Mouse (Mus musculus) T-cell, adult 2 months (primary cell): ENCODE measurements around the gene Rho.

Source experiments
- DNase-seq: peaks from one replicate; pipeline ENCODE4 v3.0.0; 2022; ENCODE audit warnings: low spot score

The Rho gene

GRCm38 (mm10) chr6:115915601-115916445 is 15.7 kb upstream of the Rho start:
- DNase-seq, result no peak

- no peak for DNase-seq
Observed at GRCm38 (mm10) chr6:115916611-115917010, 14.9 kb upstream of the Rho start.

DNA sequence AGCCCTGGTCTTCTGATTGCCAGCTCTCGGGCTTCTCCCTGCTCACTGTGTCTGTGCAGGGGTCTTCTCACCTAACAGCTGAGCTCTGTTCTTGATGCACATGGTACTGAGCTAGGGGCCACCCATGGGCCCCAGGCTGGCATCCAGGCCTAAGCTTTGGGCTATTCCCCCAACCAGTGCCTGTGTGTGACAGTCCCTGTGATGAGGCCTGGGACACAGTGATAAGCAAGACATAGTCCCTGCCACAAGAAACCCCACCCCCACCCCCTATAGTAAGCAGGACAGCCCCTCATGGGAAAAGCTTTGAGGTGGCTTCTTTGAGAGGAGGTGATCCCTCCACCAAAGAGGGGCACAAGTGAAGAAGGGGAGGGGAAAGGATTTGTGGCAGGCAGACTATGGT is 12.9 kb upstream of the Rho start:
- no peak for DNase-seq

GRCm38 (mm10) chr6:115919876-115920275 is 11.7 kb upstream of the Rho start:
- DNase-seq, result no peak

DNA sequence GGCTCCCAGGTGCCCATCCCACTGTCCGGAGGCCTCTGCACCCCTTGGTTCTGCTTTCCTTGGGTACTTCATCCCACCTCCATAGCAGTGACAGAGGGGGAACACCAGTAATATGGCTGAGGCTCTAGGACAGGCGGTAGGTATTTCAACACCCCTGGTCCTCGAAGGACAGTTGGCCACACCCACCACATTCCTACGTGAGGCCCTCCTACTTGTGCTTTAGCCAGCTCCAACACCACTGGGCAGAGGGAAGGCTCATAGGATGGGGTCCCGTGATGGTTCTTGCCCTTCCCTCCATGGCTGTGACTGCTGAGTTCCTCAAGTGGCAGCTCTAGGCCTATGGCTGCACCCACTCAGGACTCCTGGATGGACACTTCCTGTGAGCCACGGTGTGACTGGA is 6.7 kb upstream of the Rho start:
- no peak for DNase-seq

DNA sequence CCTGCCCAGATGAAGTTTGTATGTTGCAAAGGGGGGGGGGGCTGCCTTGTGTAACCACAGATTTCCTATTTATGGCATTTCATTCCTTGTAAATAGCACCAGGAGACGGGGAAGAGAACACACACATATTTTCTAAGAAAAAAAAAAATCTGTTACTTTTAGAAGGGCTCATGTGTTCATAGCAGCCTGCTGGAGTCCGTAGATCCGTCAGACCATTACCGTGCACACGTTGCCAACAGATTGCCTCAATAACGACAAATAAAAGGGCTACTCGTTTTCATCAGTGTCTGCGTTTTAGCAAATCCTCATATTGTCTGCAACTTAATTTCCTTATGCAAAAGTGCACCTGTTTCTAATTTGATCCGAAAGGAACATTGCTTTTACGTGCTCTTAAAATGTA is 5.1 kb upstream of the Rho start:
- no peak for DNase-seq

GRCm38 (mm10) chr6:115927292-115928242 is 4.0 kb upstream of the Rho start:
- no peak for DNase-seq

GRCm38 (mm10) chr6:115930018-115930417 is 1.5 kb upstream of the Rho start:
- no peak for DNase-seq

- DNase-seq, result no peak
Observed at GRCm38 (mm10) chr6:115932391-115932790, 843 bp downstream of the Rho start.

DNA sequence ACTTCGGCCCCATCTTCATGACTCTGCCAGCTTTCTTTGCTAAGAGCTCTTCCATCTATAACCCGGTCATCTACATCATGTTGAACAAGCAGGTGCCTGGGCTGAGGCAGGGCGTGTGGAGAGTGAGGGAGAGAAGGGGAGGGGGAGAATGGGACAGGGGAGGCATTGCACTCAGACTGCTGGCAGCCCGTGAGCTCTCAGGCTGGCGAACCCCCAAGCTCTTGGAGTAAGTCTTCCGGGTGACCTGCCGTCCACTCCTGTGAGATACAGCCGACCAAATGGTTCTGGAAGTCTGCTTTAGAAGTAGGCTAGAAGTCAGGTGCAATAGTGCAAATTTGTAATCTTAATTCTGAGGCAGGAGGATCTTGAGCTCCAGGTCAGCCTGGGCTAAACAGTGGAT is 4.0 kb downstream of the Rho start:
- no peak for DNase-seq

GRCm38 (mm10) chr6:115938011-115938410 is 6.5 kb downstream of the Rho start:
- DNase-seq, result no peak

- no peak for DNase-seq
Observed at GRCm38 (mm10) chr6:115938798-115939197, 7.2 kb downstream of the Rho start.

DNA sequence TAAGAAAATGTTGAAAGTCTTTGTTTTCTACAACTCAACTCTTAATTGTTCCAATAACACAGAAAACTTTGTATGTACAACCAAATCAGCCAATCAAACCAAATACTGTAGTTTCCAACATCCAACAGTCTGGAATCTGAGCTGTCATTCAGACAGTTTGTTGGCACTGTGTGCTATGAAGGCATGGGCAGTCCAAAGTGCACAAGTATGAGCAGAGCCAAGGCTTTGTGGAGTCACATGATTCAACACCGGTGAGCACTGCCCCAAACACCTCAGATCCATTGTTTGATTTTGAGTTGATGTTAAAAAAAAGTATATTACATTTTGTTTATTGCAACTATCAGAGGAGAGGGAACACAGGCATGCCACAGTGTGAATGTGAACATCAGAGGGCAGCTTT is 9.1 kb downstream of the Rho start:
- no peak for DNase-seq

DNA sequence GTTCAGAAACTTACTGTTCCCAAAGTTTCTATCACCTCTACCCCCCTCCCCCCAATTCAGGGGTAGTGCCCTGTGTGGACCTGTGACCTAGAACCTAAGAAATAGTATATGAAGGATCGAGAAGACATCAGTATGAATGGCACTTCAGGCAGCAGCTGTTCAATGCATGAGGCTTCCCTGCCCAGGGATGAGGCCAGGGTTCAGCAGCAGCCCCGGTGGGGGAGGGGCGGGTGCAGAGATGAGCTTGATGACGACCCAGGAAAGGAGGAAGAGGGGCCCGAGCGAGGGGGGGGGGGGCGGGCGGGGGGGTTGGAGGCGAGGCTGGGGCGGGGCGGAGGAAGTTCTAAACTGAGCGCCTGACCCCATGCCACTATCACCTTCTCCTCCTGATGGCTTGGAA is 9.6 kb downstream of the Rho start:
- DNase-seq, result no peak

DNA sequence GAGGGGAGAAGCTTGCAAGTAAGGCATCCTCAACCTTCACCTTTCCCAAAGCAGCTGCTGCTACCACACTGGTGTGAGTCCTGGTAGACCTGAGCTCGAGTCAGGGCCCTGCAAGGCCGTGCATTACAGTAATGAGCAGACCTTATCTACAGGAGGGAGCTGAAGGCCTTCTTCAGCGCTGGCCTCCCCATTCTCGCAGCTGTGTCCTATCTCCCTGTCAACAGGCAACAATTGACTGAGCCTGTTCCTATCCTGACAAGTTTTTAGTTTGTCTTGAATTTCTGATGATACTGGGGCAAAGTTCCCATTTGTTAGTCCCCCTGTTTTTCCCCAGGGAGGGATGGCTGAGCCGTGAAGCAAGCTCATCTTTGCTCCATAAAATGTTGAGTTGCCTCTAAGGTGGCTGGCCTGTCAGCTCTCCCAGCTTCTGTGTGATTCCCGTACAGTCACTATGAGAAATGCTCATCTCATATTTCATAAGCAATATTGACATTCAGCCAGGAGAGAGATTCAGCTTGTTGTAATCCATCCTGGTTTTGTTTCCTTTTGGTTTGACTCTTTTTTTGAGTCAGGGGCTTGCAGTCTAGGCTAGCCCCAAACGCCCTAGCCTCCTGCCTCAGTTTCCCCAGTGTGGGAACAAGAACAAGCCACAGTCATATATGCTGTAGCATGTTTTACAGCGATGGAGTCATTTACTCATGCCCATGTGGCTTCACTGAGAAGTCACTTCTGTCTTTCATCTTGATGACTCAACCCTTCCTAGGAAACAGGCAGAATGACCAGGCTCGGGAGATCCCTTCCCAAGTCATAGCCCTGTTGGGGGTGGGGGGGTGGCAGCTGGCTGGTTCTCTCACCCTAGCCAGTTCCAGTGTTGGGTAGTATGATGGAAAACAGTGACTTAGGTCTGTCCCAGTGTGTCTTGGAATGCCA is 12.2 kb downstream of the Rho start:
- DNase-seq, result no peak

- DNase-seq, result no peak
Observed at GRCm38 (mm10) chr6:115944638-115945037, 13.1 kb downstream of the Rho start, which contains the start of gene H1foo. Gene H1foo (plus strand): TSS chr6:115944938.

GRCm38 (mm10) chr6:115945633-115946032 is 14.1 kb downstream of the Rho start:
- no peak for DNase-seq

- no peak for DNase-seq
Observed at GRCm38 (mm10) chr6:115946389-115946788, 14.8 kb downstream of the Rho start.

- DNase-seq, result no peak
Observed at GRCm38 (mm10) chr6:115954506-115955074, 23.0 kb downstream of the Rho start.

- DNase-seq, result no peak
Observed at GRCm38 (mm10) chr6:115955169-115955568, 23.6 kb downstream of the Rho start.

DNA sequence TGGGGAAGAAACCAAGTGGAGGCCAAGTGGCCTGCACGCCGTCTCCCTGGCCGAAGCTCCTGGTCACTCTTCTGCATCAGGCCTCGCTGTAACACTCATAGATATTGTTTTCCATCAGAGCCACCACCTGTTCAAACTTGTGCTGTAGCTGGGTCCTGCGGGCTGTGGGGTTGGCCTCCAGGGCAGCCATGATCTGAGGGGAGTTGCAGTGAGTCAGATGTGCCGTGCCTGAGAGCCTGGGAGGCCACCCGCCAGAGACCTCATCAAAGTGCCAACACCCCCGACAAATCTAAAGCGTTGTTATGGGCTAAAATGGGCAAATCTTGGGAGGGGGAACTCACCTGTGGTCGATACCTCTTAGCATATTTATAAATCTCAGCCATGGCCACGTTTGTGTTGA is 24.1 kb downstream of the Rho start:
- DNase-seq, result no peak
